Mouse (Mus musculus): ENCODE results near the gene Nos2. TPM values are rescaled to one million over a fixed set of nuclear protein-coding genes. Genes with fewer than 3 reads are reported as not detected.

Gene Nos2
- polyA plus RNA-seq, 1 experiment = 3.0 TPM

DNA sequence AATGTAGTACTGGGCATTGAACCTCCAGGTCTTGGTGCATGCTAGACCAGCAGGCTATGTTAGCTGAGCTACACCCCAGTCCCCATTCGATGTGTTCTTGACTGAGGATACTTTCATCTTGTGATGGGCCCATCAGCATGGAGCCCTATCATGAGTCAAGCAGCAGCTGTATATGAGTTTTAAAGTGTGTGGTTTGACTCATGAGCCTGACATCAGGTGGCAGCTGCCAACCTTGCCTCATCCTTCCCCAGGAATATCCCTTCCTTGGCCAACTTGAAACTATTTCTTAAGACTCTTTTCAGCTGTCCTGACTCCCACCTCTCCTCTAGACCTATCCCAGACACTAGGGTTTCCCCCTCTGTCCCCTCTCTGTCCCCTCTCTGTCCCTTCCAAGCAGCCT is 22.5 kb downstream of the Nos2 start:
- TF ChIP-seq POLR2A (IDR thresholded peaks at IDR 0.05; ENCODE audit: insufficient read depth, low read length) (no peak), CTCF (IDR thresholded peaks at IDR 0.05; ENCODE audit: low read depth, low read length) (no peak), EP300 (IDR thresholded peaks at IDR 0.05; ENCODE audit: insufficient read depth, low read depth, low read length) (no peak)

DNA sequence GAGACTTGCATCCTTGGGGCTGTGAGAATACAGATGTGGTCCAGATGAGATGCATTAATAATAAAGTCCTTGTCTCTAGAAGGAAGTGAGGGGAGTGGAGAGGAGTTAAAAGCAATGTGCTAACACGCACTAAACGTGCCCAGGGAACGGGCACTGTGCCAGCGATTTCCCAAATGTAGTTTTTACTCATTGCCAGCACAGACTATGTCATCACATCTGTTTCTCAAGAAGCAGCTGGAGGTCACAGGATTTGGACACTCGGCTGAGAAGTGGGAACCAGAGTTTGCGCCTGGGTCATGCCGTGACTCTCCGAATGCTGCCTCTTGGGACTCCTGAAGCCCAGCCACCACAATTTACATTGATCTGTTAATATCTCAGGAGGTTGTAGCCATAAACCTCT is 29.8 kb downstream of the Nos2 start:
- Histone ChIP-seq H3K4me1 (ENCODE audit: control insufficient read depth, insufficient read depth, low read length) (no peaks in the 10 kb centered on the region), H3K36me3 (ENCODE audit: control insufficient read depth, insufficient read depth, low read length, poor library complexity, severe bottlenecking) (no peaks in the 10 kb centered on the region), H3K4me3 (ENCODE audit: low read depth, low read length) (no peak overlapping the region), H3K9ac (ENCODE audit: low read depth, poor library complexity, severe bottlenecking) (no peak overlapping the region), H3K9me3 (replicated peaks; ENCODE audit: control insufficient read depth, insufficient read depth, low read length, poor library complexity, severe bottlenecking) (no peaks in the 10 kb centered on the region), H3K27ac (ENCODE audit: insufficient read depth, low read length) (no peak overlapping the region), H3K27me3 (ENCODE audit: control insufficient read depth, insufficient read depth, low read length, poor library complexity, severe bottlenecking) (no peaks in the 10 kb centered on the region)
- no peak for TF ChIP-seq POLR2A (IDR thresholded peaks at IDR 0.05; ENCODE audit: insufficient read depth, low read length)
- TF ChIP-seq CTCF (IDR thresholded peaks at IDR 0.05; ENCODE audit: low read depth, low read length) = no peak
- no peak for TF ChIP-seq EP300 (IDR thresholded peaks at IDR 0.05; ENCODE audit: insufficient read depth, low read depth, low read length)

More for the DNA sequence above, 22.5 kb downstream of the Nos2 start:
- Histone ChIP-seq H3K36me3 (ENCODE audit: control insufficient read depth, insufficient read depth, low read length, poor library complexity, severe bottlenecking) (no peaks in the 10 kb centered on the region), H3K4me3 (ENCODE audit: low read depth, low read length) (no peak overlapping the region), H3K4me1 (ENCODE audit: control insufficient read depth, insufficient read depth, low read length) (no peaks in the 10 kb centered on the region), H3K27ac (ENCODE audit: insufficient read depth, low read length) (no peak overlapping the region), H3K27me3 (ENCODE audit: control insufficient read depth, insufficient read depth, low read length, poor library complexity, severe bottlenecking) (no peaks in the 10 kb centered on the region), H3K9ac (ENCODE audit: low read depth, poor library complexity, severe bottlenecking) (no peak overlapping the region), H3K9me3 (replicated peaks; ENCODE audit: control insufficient read depth, insufficient read depth, low read length, poor library complexity, severe bottlenecking) (no peaks in the 10 kb centered on the region)

DNA sequence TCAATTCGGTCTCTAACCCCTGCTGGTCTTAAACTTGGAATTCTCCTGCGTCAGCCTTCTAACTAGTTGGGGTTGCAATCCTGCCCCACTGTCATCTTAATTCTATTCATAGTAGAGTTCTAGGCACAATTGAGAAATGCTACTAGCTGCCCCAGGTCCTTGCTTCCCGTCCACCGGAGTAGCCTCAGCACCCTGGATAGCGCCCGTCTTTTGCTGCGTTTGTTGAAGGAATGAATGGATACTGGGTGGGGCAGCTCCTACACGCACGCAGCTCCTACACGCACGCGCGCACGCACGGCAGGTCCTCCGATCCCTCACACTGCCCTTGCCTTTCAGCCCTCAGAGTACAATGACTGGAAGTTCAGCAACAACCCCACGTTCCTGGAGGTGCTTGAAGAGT is 31.9 kb downstream of the Nos2 start:
- no peak overlapping the region for H3K27ac ChIP-seq (ENCODE audit: insufficient read depth, low read length)
- TF ChIP-seq EP300 (IDR thresholded peaks at IDR 0.05; ENCODE audit: insufficient read depth, low read depth, low read length) = peak; percentile 46; the same call in 1 of the 2 replicates
- TF ChIP-seq CTCF (IDR thresholded peaks at IDR 0.05; ENCODE audit: low read depth, low read length) = no peak
- no peaks in the 10 kb centered on the region for H3K9me3 ChIP-seq (replicated peaks; ENCODE audit: control insufficient read depth, insufficient read depth, low read length, poor library complexity, severe bottlenecking)
- peak overlapping the region; percentile 36 for H3K4me3 ChIP-seq (ENCODE audit: low read depth, low read length)
- H3K36me3 ChIP-seq (ENCODE audit: control insufficient read depth, insufficient read depth, low read length, poor library complexity, severe bottlenecking) = no peaks in the 10 kb centered on the region
- no peak overlapping the region for H3K9ac ChIP-seq (ENCODE audit: low read depth, poor library complexity, severe bottlenecking)
- H3K4me1 ChIP-seq (ENCODE audit: control insufficient read depth, insufficient read depth, low read length) = no peaks in the 10 kb centered on the region
- H3K27me3 ChIP-seq (ENCODE audit: control insufficient read depth, insufficient read depth, low read length, poor library complexity, severe bottlenecking) = no peaks in the 10 kb centered on the region

DNA sequence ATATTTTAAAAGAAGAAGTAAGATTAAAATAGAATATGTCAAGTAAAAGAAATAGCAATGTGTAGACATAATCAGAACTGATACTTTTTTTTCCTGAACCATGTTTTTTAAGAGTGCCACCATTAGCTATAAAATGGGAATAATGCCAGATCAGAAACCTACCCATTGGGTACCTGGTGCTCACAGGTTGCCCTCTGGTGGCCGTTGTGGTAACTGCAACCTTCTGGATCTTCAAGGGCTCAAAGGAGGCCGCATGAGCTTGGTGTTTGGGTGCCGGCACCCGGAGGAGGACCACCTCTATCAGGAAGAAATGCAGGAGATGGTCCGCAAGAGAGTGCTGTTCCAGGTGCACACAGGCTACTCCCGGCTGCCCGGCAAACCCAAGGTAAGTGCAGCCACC is 35.7 kb downstream of the Nos2 start:
- H3K4me3 ChIP-seq (ENCODE audit: low read depth, low read length) = peak overlapping the region; percentile 38

DNA sequence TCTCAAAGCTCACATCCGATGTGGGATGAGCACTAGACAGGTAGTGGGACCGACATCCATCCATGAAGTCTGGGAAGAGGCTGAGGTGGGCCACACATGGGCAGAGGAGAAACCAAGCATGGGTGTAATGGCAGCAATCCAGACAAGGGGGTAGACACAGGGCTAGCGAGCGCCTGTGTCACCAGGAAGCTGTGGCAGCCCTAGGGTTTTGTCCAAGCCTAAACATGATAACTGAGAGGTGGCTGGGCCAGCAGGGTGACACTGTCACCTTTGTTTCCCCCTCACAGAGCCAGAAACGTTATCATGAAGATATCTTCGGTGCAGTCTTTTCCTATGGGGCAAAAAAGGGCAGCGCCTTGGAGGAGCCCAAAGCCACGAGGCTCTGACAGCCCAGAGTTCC is 38.8 kb downstream of the Nos2 start:
- Histone ChIP-seq H3K27ac (ENCODE audit: insufficient read depth, low read length) (no peak overlapping the region), H3K36me3 (ENCODE audit: control insufficient read depth, insufficient read depth, low read length, poor library complexity, severe bottlenecking) (no peaks in the 10 kb centered on the region), H3K9ac (ENCODE audit: low read depth, poor library complexity, severe bottlenecking) (no peak overlapping the region), H3K4me1 (ENCODE audit: control insufficient read depth, insufficient read depth, low read length) (no peaks in the 10 kb centered on the region), H3K4me3 (ENCODE audit: low read depth, low read length) (no peak overlapping the region), H3K27me3 (ENCODE audit: control insufficient read depth, insufficient read depth, low read length, poor library complexity, severe bottlenecking) (no peaks in the 10 kb centered on the region), H3K9me3 (replicated peaks; ENCODE audit: control insufficient read depth, insufficient read depth, low read length, poor library complexity, severe bottlenecking) (no peaks in the 10 kb centered on the region)
- no peak for TF ChIP-seq CTCF (IDR thresholded peaks at IDR 0.05; ENCODE audit: low read depth, low read length)
- no peak for TF ChIP-seq POLR2A (IDR thresholded peaks at IDR 0.05; ENCODE audit: insufficient read depth, low read length)
- TF ChIP-seq EP300 (IDR thresholded peaks at IDR 0.05; ENCODE audit: insufficient read depth, low read depth, low read length) = no peak

More for the DNA sequence above, 35.7 kb downstream of the Nos2 start:
- Histone ChIP-seq H3K27me3 (ENCODE audit: control insufficient read depth, insufficient read depth, low read length, poor library complexity, severe bottlenecking) (no peaks in the 10 kb centered on the region), H3K27ac (ENCODE audit: insufficient read depth, low read length) (no peak overlapping the region), H3K9ac (ENCODE audit: low read depth, poor library complexity, severe bottlenecking) (no peak overlapping the region), H3K9me3 (replicated peaks; ENCODE audit: control insufficient read depth, insufficient read depth, low read length, poor library complexity, severe bottlenecking) (no peaks in the 10 kb centered on the region), H3K4me1 (ENCODE audit: control insufficient read depth, insufficient read depth, low read length) (no peaks in the 10 kb centered on the region), H3K36me3 (ENCODE audit: control insufficient read depth, insufficient read depth, low read length, poor library complexity, severe bottlenecking) (no peaks in the 10 kb centered on the region)
- peak; percentile 80 for TF ChIP-seq CTCF (IDR thresholded peaks at IDR 0.05; ENCODE audit: low read depth, low read length)
- no peak for TF ChIP-seq EP300 (IDR thresholded peaks at IDR 0.05; ENCODE audit: insufficient read depth, low read depth, low read length)

DNA sequence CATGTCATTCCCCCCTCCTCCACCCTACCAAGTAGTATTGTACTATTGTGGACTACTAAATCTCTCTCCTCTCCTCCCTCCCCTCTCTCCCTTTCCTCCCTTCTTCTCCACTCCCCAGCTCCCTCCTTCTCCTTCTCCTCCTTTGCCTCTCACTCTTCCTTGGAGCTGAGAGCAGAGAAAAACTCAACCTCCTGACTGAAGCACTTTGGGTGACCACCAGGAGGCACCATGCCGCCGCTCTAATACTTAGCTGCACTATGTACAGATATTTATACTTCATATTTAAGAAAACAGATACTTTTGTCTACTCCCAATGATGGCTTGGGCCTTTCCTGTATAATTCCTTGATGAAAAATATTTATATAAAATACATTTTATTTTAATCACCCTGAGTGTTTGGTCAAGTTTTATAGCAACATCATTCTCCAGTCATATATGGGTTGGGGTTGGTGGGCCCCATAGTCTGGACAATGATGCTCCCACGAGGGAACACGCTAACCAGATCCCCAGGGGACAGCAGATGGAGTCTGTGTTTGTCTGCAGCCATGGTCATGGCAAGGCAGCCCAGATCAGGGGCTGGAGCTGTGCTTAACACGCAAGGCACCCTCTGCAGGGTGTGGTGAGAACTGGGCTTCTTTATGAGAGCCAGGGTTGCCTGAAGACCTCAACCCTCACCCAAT is 39.4 kb downstream of the Nos2 start:
- Histone ChIP-seq H3K9ac (ENCODE audit: low read depth, poor library complexity, severe bottlenecking) (no peak overlapping the region), H3K27ac (ENCODE audit: insufficient read depth, low read length) (no peak overlapping the region), H3K36me3 (ENCODE audit: control insufficient read depth, insufficient read depth, low read length, poor library complexity, severe bottlenecking) (no peaks in the 10 kb centered on the region), H3K9me3 (replicated peaks; ENCODE audit: control insufficient read depth, insufficient read depth, low read length, poor library complexity, severe bottlenecking) (no peaks in the 10 kb centered on the region), H3K4me1 (ENCODE audit: control insufficient read depth, insufficient read depth, low read length) (no peaks in the 10 kb centered on the region), H3K27me3 (ENCODE audit: control insufficient read depth, insufficient read depth, low read length, poor library complexity, severe bottlenecking) (no peaks in the 10 kb centered on the region), H3K4me3 (ENCODE audit: low read depth, low read length) (no peak overlapping the region)
- TF ChIP-seq CTCF (IDR thresholded peaks at IDR 0.05; ENCODE audit: low read depth, low read length) = peak; percentile 58
- no peak for TF ChIP-seq POLR2A (IDR thresholded peaks at IDR 0.05; ENCODE audit: insufficient read depth, low read length)
